Mouse (Mus musculus): ENCODE measurements at regions not wholly inside any gene's neighbourhood (a gene's known extent, or its start where the extent isn't known, plus 50 kb on each side); places are given as distances from the start of the nearest gene placed in this dataset.

- DNase-seq, result no peak
Observed at GRCm38 (mm10) chr4:124149771-124150451, 232.1 kb upstream of the 4930535I16Rik start.

DNA sequence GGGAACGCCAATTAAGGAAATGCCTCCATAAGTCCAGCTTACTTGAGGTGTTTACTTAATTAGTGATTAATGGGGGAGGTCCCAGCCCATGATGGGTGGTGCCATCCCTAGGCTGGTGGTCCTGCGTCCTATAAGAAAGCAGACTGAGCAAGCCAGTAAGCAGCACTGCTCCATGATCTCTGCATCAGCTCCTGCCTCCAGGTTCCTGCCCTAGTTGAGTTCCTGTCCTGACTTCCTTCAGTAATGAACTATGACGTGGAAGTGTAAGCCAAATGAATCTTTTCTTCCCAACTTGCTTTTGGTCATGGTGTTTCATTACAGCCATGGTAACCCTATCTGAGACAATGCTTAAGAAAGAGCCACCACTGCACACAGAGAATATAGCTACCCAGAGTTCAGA, 231.2 kb upstream of the 4930535I16Rik start:
- DNase-seq, result no peak

DNA sequence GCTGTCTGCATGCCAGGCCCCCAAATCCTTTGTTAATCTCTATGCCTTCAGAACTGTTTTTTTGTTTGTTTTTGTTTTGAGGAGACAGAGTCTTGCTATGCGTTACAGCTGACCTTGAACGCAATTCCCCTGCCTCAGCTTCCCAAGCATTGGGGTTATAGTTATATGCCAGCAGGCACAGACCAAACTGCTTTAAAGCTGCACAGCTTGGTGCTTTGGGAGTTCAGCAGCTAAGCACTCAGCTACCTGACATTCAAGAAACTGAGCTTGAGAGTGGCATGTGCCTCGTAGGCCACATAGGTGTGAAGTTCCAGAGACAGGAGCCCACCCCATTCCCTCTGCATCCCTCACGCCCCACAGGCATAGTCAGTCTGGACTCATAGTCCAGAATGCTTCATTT, 229.5 kb upstream of the 4930535I16Rik start:
- DNase-seq, result no peak

DNA sequence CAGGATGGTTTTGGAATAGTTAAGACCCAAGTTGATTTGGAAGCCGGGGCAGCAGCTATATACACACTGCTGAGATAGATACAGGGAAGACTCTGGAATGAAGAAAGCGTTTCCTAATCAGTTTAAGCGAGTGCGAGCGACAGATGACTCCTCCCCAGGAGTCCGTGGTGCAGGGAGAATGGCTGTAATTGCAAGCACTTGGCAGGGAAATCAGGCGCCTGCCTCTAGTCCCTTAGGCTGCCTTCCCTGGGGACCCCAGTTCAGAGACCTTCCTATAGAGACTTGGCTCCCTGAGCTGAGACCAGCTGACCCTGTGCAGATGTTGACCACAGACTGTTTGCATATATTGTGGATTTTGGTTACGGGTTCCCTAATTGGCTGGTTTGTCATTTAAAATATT, 228.3 kb upstream of the 4930535I16Rik start:
- DNase-seq, result peak; percentile 12

DNA sequence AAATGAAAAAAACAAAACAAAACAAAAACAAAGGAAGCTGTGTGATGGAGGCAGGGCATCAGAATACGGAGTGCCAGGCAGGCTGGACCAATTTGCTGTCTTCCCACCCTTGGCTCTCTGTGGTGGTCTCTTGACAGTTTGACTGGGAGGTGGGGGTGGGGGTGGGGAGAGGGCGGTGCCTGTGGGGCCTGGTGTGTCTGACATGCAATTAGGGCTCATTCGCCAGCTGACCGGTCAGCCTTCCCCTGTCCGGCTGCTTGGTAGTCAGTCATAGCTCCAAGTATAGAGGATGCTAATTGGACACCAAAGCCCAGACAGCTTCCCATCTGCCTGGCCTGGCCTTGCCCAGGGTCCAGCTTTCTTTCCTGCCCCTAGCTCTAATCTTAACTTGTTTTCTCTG, 225.8 kb upstream of the 4930535I16Rik start:
- no peak for DNase-seq

- no peak for DNase-seq
Observed at GRCm38 (mm10) chr4:124143226-124143625, 225.4 kb upstream of the 4930535I16Rik start.

DNA sequence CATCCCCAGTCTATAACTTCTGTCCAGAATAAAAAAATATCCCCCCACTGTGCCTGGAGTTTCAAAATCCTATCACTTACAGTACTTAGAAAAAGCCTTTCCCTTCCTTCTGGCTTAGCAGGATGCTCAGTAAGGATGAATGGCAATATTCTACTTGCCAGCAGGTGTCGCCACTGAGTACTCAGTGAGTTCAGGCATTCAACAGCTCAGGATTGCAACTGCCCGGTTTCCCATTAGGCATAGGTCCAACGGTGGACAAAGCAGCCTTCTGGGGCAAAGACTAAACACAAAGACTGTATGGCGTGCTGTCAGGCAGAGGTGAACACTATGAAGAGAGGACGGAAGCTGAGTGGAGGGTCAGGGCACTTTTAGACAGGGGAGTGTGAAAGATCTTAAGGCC, 224.3 kb upstream of the 4930535I16Rik start:
- peak; percentile 69 for DNase-seq

DNA sequence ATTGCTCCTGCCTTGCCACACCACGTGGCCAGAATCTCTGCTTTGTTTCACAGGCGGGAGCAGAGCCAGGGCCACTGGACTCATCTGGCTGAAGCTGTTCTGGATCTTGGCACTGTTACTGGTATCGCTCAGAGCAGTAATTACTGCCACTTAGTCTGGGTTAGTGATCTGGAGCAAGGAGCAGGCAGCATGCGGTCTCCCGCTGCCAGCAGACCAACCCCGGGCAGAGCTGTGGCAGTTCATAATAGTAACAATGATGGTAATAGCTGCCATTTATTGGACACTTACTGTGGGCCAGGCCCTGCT, 217.3 kb upstream of the 4930535I16Rik start:
- DNase-seq, result no peak

- no peak for DNase-seq
Observed at GRCm38 (mm10) chr4:124134341-124135164, 216.7 kb upstream of the 4930535I16Rik start.

DNA sequence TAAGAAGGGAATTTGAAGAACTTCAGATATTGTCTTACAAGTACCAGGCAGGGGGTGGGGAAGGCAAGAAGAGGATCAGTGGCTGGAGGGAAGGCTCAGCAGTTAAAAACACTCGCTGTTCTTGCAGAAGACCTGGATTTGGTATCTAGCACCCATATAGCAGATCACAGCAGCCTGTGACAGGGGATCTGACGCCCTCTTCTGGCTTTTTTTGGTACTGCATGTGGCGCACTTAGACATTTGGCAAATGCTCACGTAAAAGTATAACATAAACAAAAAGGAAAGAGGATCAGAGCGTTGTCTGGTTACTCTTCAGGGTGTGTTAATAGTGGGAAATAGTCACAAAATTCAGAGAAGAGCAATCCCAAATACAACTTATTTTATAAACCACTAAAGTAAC, 213.1 kb upstream of the 4930535I16Rik start:
- DNase-seq, result no peak

DNA sequence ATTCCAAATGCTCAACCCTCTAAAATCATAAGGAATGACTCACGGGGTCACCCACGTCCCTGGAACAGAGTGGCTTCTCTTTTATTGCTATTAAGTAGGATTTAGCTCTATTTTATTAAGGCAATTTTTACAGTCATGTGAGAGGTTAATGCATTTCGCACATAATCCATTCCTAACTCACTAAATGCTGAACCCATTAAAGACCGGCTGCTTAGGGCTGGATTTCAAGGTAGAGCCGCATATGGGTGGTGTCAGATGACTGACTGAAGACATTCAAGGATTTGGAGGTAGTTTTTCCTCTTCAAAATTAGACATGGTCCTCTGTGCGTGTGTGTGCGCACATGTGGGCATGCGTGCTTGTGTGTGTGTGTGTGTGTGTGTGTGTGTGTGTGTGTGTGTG, 208.4 kb upstream of the 4930535I16Rik start:
- DNase-seq, result no peak

DNA sequence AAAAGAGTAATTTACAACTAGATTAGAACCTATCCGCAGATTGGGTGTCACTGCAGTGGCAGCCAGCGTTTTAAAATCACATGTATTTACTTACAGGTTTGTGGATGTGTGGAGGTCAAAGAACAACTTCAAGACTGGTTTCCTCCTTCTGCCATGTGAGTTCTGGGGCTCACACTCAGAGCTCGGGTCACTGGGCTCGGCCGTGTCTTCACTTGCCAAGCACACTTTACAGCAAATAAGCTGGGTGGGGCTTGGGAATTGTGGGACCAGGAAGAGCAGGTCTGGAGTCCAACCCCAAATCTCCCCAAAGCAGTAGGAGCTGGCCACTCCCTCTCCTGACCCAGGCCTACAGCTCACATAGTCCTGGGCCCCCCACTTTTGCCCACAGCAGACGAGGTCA, 202.5 kb upstream of the 4930535I16Rik start:
- DNase-seq, result no peak

DNA sequence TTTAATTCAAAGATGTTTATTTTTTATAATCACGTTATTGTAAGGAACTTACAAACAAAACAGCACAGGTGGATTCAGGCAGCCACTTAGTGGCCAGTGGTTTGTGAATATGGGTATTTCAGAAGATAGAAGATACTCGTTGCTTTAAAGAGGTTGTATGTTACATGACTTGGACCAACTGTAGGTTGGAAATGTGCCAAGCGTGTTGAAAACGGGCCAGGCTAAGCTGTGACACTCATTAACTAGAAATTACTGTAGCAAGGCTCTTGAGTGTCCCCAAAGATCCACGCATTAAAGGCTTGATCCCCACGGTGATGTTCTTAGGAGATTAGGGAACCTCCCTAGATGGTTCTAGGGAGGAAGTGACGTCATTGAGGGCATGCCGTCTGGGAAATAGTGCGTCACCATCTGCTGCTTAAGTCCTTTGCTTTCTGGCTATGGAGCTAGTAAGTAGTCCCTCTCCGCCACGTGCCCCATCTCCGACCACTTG, 196.1 kb upstream of the 4930535I16Rik start:
- no peak for DNase-seq

DNA sequence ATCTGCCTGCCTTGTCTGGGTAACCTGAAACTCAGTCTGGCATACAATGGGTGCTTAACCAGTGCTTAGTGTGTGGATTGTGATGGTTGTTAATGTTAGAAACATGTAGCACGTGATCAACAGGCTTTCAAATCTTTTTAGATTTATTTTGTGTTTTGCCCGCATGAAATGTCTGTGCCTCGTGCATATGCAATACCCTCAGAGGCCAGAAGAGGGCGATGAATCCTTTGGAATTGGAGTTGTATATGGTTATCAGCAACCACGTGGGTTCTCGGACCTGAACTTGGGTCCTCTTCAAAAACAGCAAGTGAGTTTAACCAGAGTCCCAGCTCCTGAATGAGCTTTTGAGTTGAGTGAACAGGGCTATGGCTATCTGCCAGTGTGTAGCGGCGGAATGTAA, 192.9 kb upstream of the 4930535I16Rik start:
- no peak for DNase-seq

DNA sequence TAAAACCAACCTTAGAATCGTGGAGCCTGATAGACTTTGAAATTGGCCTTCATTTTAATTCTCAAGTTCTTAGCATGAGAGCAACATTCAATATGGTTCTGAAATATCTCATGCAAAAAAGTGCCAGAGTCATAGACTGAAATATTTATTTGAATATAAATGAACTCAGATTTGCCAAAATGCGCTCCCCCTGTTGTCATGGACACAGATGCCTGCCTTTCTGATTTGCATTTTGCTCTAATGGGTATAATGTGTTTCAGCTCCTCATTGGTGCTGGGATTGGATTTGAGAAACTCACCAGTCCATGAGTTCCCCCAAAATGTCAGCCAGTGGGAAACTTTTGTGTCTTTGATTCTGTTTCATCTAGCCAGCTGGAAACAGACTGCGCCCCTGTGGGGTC, 191.5 kb upstream of the 4930535I16Rik start:
- DNase-seq, result no peak

DNA sequence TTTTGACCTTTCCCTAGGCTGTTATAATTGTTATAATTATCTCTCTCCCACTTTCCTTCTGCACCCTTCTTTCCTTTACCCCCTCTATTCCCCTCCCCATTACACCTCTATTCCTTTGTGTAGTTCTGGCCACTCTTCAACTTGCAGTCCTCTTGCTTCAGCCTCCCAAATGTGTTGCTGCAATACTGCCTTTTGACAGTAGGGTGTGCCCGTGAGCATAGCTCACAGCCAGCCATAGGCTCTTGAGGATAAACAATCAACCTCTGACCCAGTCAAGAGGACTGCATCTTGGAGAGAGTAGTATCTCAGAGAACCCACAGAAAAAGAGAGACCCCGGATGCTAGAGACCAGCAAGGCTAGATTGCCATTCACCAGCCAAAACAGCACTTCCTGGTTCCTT, 184.9 kb upstream of the 4930535I16Rik start:
- DNase-seq, result no peak

DNA sequence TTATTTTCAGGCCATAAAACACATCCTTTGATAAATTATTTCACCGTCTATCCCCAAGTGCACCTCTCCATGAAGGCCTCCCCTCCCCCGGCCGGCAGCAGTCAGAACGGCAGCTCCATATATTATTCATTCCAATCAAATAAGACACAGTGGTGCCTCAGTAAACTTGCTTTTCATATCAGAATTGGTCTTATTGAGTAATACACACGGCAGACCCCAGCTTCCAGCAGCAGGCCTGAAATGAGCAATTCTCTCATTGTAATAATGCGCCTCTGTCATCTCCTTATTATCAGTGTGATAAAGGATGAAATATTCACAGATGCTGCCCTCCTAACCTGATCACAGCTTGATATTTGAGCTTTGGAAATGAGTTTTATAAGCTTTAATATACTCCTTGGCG, 169.0 kb upstream of the 4930535I16Rik start:
- DNase-seq, result no peak

GRCm38 (mm10) chr4:124086254-124086653, 168.4 kb upstream of the 4930535I16Rik start:
- no peak for DNase-seq

GRCm38 (mm10) chr4:124079603-124080002, 161.8 kb upstream of the 4930535I16Rik start:
- DNase-seq, result no peak

DNA sequence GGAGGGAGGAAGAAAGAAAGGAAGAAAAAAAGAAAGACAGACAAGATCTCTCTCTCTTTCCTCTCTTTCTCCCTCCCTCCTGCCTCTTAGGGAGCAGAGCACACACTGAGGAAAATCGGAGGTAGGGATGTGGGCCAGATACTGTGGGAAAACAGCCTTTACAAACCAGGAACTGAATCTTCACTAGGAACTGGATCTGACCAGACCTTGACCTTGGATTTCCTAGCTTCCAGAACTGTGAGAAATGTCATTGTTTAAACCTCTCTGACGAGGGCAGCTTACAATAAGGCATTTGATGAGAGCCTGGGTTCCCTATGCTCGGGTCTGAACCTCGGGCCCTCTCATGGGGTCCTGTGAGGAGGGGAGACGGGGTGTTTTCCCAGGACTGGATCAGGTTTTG, 157.7 kb upstream of the 4930535I16Rik start:
- no peak for DNase-seq

DNA sequence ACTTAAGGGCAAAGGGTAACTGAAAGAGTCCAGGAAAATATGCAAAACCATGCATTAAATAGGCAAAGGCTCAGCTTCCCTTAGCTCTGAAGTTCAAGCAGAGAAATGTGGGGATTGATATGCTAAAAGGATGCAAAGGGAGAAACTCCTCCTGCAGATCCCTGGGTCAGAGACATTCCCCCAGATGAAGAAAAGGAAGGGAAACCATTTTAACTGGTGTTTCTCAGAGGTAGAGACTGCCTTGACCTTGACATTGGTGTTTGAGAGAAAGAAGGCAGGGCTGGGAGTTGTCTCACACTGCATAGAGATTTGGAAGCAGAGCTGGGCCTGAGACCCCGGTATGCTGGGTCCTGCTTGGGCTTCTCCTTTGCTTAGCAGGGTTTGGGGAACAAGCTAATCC, 155.8 kb upstream of the 4930535I16Rik start:
- DNase-seq, result no peak

GRCm38 (mm10) chr4:124064601-124065000, 146.8 kb upstream of the 4930535I16Rik start:
- DNase-seq, result no peak

DNA sequence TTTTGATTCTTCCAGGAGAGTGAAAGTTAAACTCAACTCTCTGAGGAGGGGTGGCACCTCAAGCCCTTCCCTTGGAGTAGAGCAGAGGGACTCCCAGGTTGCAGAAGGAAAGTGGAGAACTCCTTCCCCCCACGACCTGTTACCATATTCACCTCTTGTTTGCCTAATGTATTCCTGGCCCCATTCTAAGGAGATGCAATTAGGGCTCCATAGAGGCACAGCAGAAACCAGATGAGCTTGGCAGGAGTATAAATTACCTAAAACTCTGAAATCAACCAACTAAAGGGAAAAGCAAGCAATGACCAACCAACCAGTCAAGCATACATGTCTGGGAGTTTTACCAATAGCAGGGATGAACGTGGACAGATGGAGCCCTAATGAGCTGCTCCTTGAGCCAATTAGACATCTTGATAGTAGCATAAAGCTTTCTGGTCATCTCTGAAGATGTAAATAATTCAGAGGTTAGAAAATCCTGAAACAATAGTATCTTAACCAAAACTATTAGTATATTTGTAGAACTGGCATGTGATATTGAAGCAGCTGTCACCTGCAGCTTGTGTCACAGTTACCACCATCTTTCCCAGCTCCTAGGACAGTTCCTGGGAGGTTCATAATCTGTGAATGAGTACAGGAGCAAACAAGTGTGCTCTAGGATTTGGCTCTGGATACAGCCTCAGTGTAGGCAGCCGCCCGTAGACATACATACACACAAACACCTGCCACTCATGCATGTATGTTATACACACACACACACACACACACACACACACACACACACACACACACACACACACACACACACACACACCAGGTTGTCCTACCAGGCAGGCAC, 145.7 kb upstream of the 4930535I16Rik start:
- DNase-seq, result no peak

GRCm38 (mm10) chr4:124057607-124058006, 139.8 kb upstream of the 4930535I16Rik start:
- no peak for DNase-seq

All from cerebellum, adult 11 months (tissue).